Mouse (Mus musculus): ENCODE measurements around the gene Plac8. TPM values are rescaled to one million over a fixed set of nuclear protein-coding genes. Genes with fewer than 3 reads are reported as not detected.

The Plac8 gene
- polyA plus RNA-seq (2017; shearing (Covaris generic)) = 1 to 10 TPM; 5.7 to 8.8 TPM

GRCm38 (mm10) chr5:100572069-100572468 lies at the start of gene Plac8:
Gene Plac8 (minus strand): TSS chr5:100572245.

GRCm38 (mm10) chr5:100518049-100519026 lies 53.7 kb downstream of the Plac8 start, which contains the start of gene Cops4:
Gene Cops4 (plus strand): TSS chr5:100518309.

Other genes starting within 250 kb of the Plac8 start
- gene Sec31a, start 156.0 kb downstream of the Plac8 start, polyA plus RNA-seq (2017; shearing (Covaris generic)) = 100 to 1,000 TPM in 1 of 2 experiments, 10 to 100 TPM in 1; 95.2 to 114 TPM
- 10 to 100 TPM; 14.7 to 19.8 TPM for gene Lin54, start 71.6 kb downstream of the Plac8 start, polyA plus RNA-seq (2017; shearing (Covaris generic))
- 100 to 1,000 TPM; 104 to 110 TPM for gene Cops4, start 53.9 kb downstream of the Plac8 start, polyA plus RNA-seq (2017; shearing (Covaris generic))
- gene Coq2, start 102.9 kb upstream of the Plac8 start, polyA plus RNA-seq (2017; shearing (Covaris generic)) = 10 to 100 TPM; 37.7 to 40.1 TPM
- gene Hpse, start 147.5 kb upstream of the Plac8 start, polyA plus RNA-seq (2017; shearing (Covaris generic)) = 1 to 10 TPM; 1.2 to 3.9 TPM
- gene Helq, start 226.4 kb upstream of the Plac8 start, polyA plus RNA-seq (2017; shearing (Covaris generic)) = 10 to 100 TPM; 25.6 to 25.9 TPM
- 100 to 1,000 TPM; 112 to 129 TPM for gene Mrps18c, start 226.4 kb upstream of the Plac8 start, polyA plus RNA-seq (2017; shearing (Covaris generic))
- gene Abraxas1, start 248.7 kb upstream of the Plac8 start, polyA plus RNA-seq (2017; shearing (Covaris generic)) = 10 to 100 TPM; 23.8 to 27.9 TPM